Mouse (Mus musculus): Measurements from ENCODE around the gene Alk. TPM values are rescaled to one million over a fixed set of nuclear protein-coding genes. Genes with fewer than 3 reads are reported as not detected.

The Alk gene
- polyA plus RNA-seq, 1 experiment from 2014 or later, result 0.51 TPM

GRCm38 (mm10) chr17:72332909-72333308, 271.5 kb downstream of the Alk start:
- ATAC-seq (ENCODE audit: low FRiP score) (no peak), DNase-seq (ENCODE audit: low spot score) (peak; percentile 6)
- H3K4me2 ChIP-seq (replicated peaks; ENCODE audit: low read depth, low read length), result no peak overlapping the region
- H3K9me3 ChIP-seq (ENCODE audit: control insufficient read depth, low read length), result no peaks in the 10 kb centered on the region
- no peaks in the 10 kb centered on the region for H3K36me3 ChIP-seq (ENCODE audit: control insufficient read depth, insufficient read depth, low read length)
- H3K4me3 ChIP-seq (ENCODE audit: low read depth, low read length), result no peak overlapping the region
- 33% methylated on average over 4 of the region's 4 CpGs for WGBS
- no peaks in the 10 kb centered on the region for H3K27me3 ChIP-seq (ENCODE audit: control insufficient read depth, insufficient read depth, low read length)
- no peaks in the 10 kb centered on the region for H3K4me1 ChIP-seq (replicated peaks; ENCODE audit: control insufficient read depth, insufficient read depth, low read length)
- H3K9ac ChIP-seq (ENCODE audit: low read depth, low read length), result no peak overlapping the region
- no peak overlapping the region for H3K27ac ChIP-seq (ENCODE audit: low read depth, low read length)

DNA sequence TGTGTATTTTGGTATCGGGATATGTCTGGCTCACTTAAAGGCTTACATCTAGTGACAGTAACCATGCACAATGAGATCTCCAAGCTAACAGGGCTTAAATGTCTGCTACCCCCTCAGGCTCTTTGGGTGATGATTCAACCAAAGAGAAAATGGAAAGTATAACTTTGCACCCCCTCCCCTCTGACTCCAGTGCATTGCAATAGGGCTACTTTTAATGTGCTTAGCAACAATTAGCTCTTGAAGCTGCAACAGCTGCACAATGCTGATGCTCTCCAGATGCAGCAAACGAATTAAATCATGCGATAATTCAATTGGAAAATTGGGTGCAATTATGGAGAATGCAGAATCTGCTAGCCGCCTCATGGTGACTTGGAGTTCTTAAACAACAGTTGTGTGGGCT, 278.5 kb downstream of the Alk start:
- no peak overlapping the region for H3K27ac ChIP-seq (ENCODE audit: low read depth, low read length)
- no peaks in the 10 kb centered on the region for H3K27me3 ChIP-seq (ENCODE audit: control insufficient read depth, insufficient read depth, low read length)
- no peaks in the 10 kb centered on the region for H3K4me1 ChIP-seq (replicated peaks; ENCODE audit: control insufficient read depth, insufficient read depth, low read length)
- H3K36me3 ChIP-seq (ENCODE audit: control insufficient read depth, insufficient read depth, low read length), result no peaks in the 10 kb centered on the region
- DNase-seq (ENCODE audit: low spot score) (no peak), ATAC-seq (ENCODE audit: low FRiP score) (no peak)
- H3K9ac ChIP-seq (ENCODE audit: low read depth, low read length), result no peak overlapping the region
- H3K4me2 ChIP-seq (replicated peaks; ENCODE audit: low read depth, low read length), result no peak overlapping the region
- H3K4me3 ChIP-seq (ENCODE audit: low read depth, low read length), result no peak overlapping the region
- no peaks in the 10 kb centered on the region for H3K9me3 ChIP-seq (ENCODE audit: control insufficient read depth, low read length)
- 90% methylated on average over 4 of the region's 4 CpGs for WGBS

DNA sequence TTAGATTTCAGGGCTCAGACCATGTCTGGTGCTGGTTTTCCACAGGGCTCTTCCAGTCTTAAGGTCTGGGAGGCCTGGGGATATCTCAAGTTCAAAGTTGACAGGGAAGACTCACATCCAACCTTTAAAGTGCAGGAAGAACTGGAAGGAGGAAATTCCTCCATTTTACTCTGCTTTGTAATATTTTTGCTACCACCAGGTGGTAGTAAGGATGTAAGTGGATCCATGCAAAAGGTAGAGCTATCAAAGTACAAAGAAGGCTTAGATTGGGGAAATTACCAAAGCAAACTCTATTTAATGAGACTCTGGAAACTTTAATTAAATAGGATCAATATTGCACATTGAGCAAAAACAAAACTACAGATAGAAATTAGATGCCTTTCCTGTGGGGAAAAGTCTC, 284.9 kb downstream of the Alk start:
- Histone ChIP-seq H3K4me3 (ENCODE audit: low read depth, low read length) (no peak overlapping the region), H3K4me2 (replicated peaks; ENCODE audit: low read depth, low read length) (no peak overlapping the region), H3K4me1 (replicated peaks; ENCODE audit: control insufficient read depth, insufficient read depth, low read length) (no peaks in the 10 kb centered on the region), H3K9me3 (ENCODE audit: control insufficient read depth, low read length) (no peaks in the 10 kb centered on the region), H3K9ac (ENCODE audit: low read depth, low read length) (no peak overlapping the region), H3K27ac (ENCODE audit: low read depth, low read length) (no peak overlapping the region), H3K36me3 (ENCODE audit: control insufficient read depth, insufficient read depth, low read length) (no peaks in the 10 kb centered on the region), H3K27me3 (ENCODE audit: control insufficient read depth, insufficient read depth, low read length) (no peaks in the 10 kb centered on the region)
- DNase-seq (ENCODE audit: low spot score) (no peak), ATAC-seq (ENCODE audit: low FRiP score) (no peak)

DNA sequence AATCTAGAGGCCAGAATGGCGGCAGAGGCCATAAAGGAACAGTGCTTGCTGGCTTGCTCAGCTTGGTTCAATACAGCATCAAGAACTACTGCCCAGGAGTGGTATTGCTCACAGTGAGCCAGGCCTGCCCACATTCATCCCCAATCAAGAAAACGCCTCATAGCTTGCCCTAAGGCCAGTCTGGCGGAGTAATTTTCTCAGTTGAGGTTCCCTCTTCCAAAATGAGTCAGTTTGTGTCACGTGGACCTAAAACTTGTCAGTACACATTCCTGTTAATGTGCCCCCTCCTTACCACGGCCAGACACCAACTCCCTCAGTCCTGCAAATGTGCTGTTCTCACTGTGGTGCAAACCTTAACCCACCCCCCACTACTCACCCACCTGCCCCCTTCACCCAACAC, 304.8 kb downstream of the Alk start:
- Histone ChIP-seq H3K4me2 (replicated peaks; ENCODE audit: low read depth, low read length) (no peak overlapping the region), H3K9me3 (ENCODE audit: control insufficient read depth, low read length) (no peaks in the 10 kb centered on the region), H3K4me3 (ENCODE audit: low read depth, low read length) (no peak overlapping the region), H3K9ac (ENCODE audit: low read depth, low read length) (no peak overlapping the region), H3K27ac (ENCODE audit: low read depth, low read length) (no peak overlapping the region), H3K27me3 (ENCODE audit: control insufficient read depth, insufficient read depth, low read length) (no peaks in the 10 kb centered on the region), H3K36me3 (ENCODE audit: control insufficient read depth, insufficient read depth, low read length) (no peaks in the 10 kb centered on the region), H3K4me1 (replicated peaks; ENCODE audit: control insufficient read depth, insufficient read depth, low read length) (no peaks in the 10 kb centered on the region)
- WGBS, result 72% methylated on average over 5 of the region's 5 CpGs
- ATAC-seq (ENCODE audit: low FRiP score), result no peak
- no peak for DNase-seq (ENCODE audit: low spot score)

GRCm38 (mm10) chr17:72296349-72296748, 308.1 kb downstream of the Alk start:
- ATAC-seq (ENCODE audit: low FRiP score) (no peak), DNase-seq (ENCODE audit: low spot score) (no peak)
- 96% methylated on average over 1 of the region's 1 CpGs for WGBS
- H3K27me3 ChIP-seq (ENCODE audit: control insufficient read depth, insufficient read depth, low read length), result no peaks in the 10 kb centered on the region
- no peak overlapping the region for H3K4me3 ChIP-seq (ENCODE audit: low read depth, low read length)
- no peaks in the 10 kb centered on the region for H3K9me3 ChIP-seq (ENCODE audit: control insufficient read depth, low read length)
- H3K36me3 ChIP-seq (ENCODE audit: control insufficient read depth, insufficient read depth, low read length), result no peaks in the 10 kb centered on the region
- no peak overlapping the region for H3K9ac ChIP-seq (ENCODE audit: low read depth, low read length)
- H3K27ac ChIP-seq (ENCODE audit: low read depth, low read length), result no peak overlapping the region
- H3K4me1 ChIP-seq (replicated peaks; ENCODE audit: control insufficient read depth, insufficient read depth, low read length), result no peaks in the 10 kb centered on the region; the same call in 1 of the 2 replicates
- H3K4me2 ChIP-seq (replicated peaks; ENCODE audit: low read depth, low read length), result no peak overlapping the region

- Histone ChIP-seq H3K4me2 (replicated peaks; ENCODE audit: low read depth, low read length) (no peak overlapping the region), H3K27ac (ENCODE audit: low read depth, low read length) (no peak overlapping the region), H3K4me1 (replicated peaks; ENCODE audit: control insufficient read depth, insufficient read depth, low read length) (no peaks in the 10 kb centered on the region; the same call in 1 of the 2 replicates), H3K27me3 (ENCODE audit: control insufficient read depth, insufficient read depth, low read length) (no peaks in the 10 kb centered on the region), H3K36me3 (ENCODE audit: control insufficient read depth, insufficient read depth, low read length) (no peaks in the 10 kb centered on the region), H3K4me3 (ENCODE audit: low read depth, low read length) (no peak overlapping the region), H3K9ac (ENCODE audit: low read depth, low read length) (no peak overlapping the region), H3K9me3 (ENCODE audit: control insufficient read depth, low read length) (no peaks in the 10 kb centered on the region)
- DNase-seq (ENCODE audit: low spot score) (no peak), ATAC-seq (ENCODE audit: low FRiP score) (no peak)
- WGBS, result 73% methylated on average over 3 of the region's 3 CpGs
Observed at GRCm38 (mm10) chr17:72293267-72293580, 311.2 kb downstream of the Alk start.

DNA sequence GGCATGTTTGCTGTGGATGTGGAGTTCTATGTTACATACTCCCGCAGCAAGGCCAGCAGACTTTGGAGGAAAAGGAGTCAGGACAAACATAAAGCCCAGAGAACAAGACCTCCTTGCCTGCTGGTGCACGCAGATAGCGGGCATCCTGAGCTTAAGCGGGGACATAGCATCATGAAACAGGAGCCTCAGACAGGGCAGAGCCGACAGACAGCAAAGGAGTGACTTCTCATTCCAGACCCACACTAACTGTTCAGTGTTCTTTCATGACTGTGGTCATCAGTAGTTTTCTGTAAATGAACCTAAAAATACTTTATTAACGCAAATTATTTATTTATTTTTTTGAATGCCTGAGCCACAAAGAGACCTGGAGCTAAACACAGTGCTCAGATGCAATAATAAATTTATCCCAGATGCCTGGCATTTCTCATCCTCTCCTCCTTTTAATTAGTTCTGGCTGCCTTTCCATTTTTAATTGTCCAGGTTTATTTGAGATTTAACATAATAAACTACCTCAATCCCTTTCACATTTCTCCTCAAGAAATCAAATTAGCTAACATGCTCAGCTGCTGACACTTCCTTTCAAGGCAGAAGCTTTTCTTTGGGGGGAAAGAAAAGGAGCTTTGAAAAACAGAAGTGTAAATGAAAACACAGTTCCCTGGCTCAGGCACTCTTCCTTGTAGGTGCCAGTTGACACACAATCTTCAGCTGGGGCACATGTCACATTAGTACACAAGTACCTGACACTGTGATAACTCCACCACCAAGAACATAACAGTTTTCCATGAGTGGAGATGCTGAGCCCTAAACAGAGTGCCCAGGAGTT, 311.8 kb downstream of the Alk start:
- DNase-seq (ENCODE audit: low spot score) (no peak), ATAC-seq (ENCODE audit: low FRiP score) (no peak)
- H3K9ac ChIP-seq (ENCODE audit: low read depth, low read length), result no peak overlapping the region
- no peaks in the 10 kb centered on the region for H3K36me3 ChIP-seq (ENCODE audit: control insufficient read depth, insufficient read depth, low read length)
- H3K27me3 ChIP-seq (ENCODE audit: control insufficient read depth, insufficient read depth, low read length), result no peaks in the 10 kb centered on the region
- no peak overlapping the region for H3K4me3 ChIP-seq (ENCODE audit: low read depth, low read length)
- H3K27ac ChIP-seq (ENCODE audit: low read depth, low read length), result no peak overlapping the region
- no peak overlapping the region for H3K4me2 ChIP-seq (replicated peaks; ENCODE audit: low read depth, low read length)
- WGBS, result 85% methylated on average over 6 of the region's 6 CpGs
- no peaks in the 10 kb centered on the region; the same call in 1 of the 2 replicates for H3K4me1 ChIP-seq (replicated peaks; ENCODE audit: control insufficient read depth, insufficient read depth, low read length)
- H3K9me3 ChIP-seq (ENCODE audit: control insufficient read depth, low read length), result no peaks in the 10 kb centered on the region

GRCm38 (mm10) chr17:72285961-72286360, 318.5 kb downstream of the Alk start:
- DNase-seq (ENCODE audit: low spot score), result no peak
- no peaks in the 10 kb centered on the region for H3K4me1 ChIP-seq (replicated peaks; ENCODE audit: control insufficient read depth, insufficient read depth, low read length)
- H3K4me2 ChIP-seq (replicated peaks; ENCODE audit: low read depth, low read length), result no peak overlapping the region
- 26% methylated on average over 3 of the region's 3 CpGs for WGBS
- H3K9me3 ChIP-seq (ENCODE audit: control insufficient read depth, low read length), result no peaks in the 10 kb centered on the region
- no peak overlapping the region for H3K4me3 ChIP-seq (ENCODE audit: low read depth, low read length)
- no peak overlapping the region for H3K27ac ChIP-seq (ENCODE audit: low read depth, low read length)
- no peaks in the 10 kb centered on the region for H3K36me3 ChIP-seq (ENCODE audit: control insufficient read depth, insufficient read depth, low read length)
- H3K27me3 ChIP-seq (ENCODE audit: control insufficient read depth, insufficient read depth, low read length), result no peaks in the 10 kb centered on the region
- no peak overlapping the region for H3K9ac ChIP-seq (ENCODE audit: low read depth, low read length)
- ATAC-seq (ENCODE audit: low FRiP score), result no peak

DNA sequence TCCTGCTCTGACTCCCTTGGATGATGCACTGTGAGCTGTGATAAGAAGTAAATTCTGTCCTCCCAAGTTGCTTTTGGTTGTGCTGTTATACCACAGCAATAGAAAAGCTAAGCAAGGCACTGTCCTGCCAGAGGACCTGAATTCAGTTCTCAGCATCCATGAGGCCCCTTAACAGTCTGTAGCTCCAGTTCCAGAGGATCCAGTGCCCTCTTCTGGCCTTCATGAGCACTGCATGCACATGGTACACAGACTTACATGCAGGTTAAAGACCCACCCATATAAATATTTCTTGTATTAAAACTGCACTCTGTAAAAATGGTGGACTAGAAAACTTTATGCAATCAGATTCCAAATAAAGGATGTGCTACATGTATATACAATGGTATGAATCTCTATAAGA, 326.1 kb downstream of the Alk start:
- no peaks in the 10 kb centered on the region for H3K27me3 ChIP-seq (ENCODE audit: control insufficient read depth, insufficient read depth, low read length)
- H3K27ac ChIP-seq (ENCODE audit: low read depth, low read length), result no peak overlapping the region
- no peak for ATAC-seq (ENCODE audit: low FRiP score)
- no peak overlapping the region for H3K4me3 ChIP-seq (ENCODE audit: low read depth, low read length)
- H3K9me3 ChIP-seq (ENCODE audit: control insufficient read depth, low read length), result no peaks in the 10 kb centered on the region
- no peaks in the 10 kb centered on the region for H3K4me1 ChIP-seq (replicated peaks; ENCODE audit: control insufficient read depth, insufficient read depth, low read length)
- no peak overlapping the region for H3K9ac ChIP-seq (ENCODE audit: low read depth, low read length)
- no peak for DNase-seq (ENCODE audit: low spot score)
- H3K4me2 ChIP-seq (replicated peaks; ENCODE audit: low read depth, low read length), result no peak overlapping the region
- H3K36me3 ChIP-seq (ENCODE audit: control insufficient read depth, insufficient read depth, low read length), result no peaks in the 10 kb centered on the region
